Mouse (Mus musculus): Measurements from ENCODE around the gene Abhd14b. TPM values are rescaled to one million over a fixed set of nuclear protein-coding genes. Genes with fewer than 3 reads are reported as not detected.

The Abhd14b gene
- total RNA-seq, 4 experiments from 2014 or later: 6.0 to 11.8 (median 9.6) TPM

GRCm38 (mm10) chr9:106429221-106430014 is 17.8 kb upstream of the Abhd14b start, which contains the start of gene Rpl29:
Gene Rpl29 (plus strand): TSS chr9:106429454.
- peak; percentile 97 for DNase-seq (ENCODE audit: low spot score)

GRCm38 (mm10) chr9:106430015-106430264 is 17.3 kb upstream of the Abhd14b start:
- DNase-seq (ENCODE audit: low spot score): no peak

GRCm38 (mm10) chr9:106433389-106433788 is 13.9 kb upstream of the Abhd14b start:
- DNase-seq (ENCODE audit: low spot score): no peak

GRCm38 (mm10) chr9:106436566-106436965 is 10.7 kb upstream of the Abhd14b start:
- DNase-seq (ENCODE audit: low spot score): no peak

GRCm38 (mm10) chr9:106442680-106443079 is 4.6 kb upstream of the Abhd14b start:
- no peak for DNase-seq (ENCODE audit: low spot score)

GRCm38 (mm10) chr9:106444836-106445235 is 2.4 kb upstream of the Abhd14b start:
- DNase-seq (ENCODE audit: low spot score): no peak

- no peak for DNase-seq (ENCODE audit: low spot score)
These were observed 692 bp downstream of the Abhd14b start for GRCm38 (mm10) chr9:106447951-106448350.

- DNase-seq (ENCODE audit: low spot score): peak; percentile 80
These were observed 1.3 kb downstream of the Abhd14b start for GRCm38 (mm10) chr9:106448498-106449031.

GRCm38 (mm10) chr9:106449947-106450346 is 2.7 kb downstream of the Abhd14b start:
- no peak for DNase-seq (ENCODE audit: low spot score)

- DNase-seq (ENCODE audit: low spot score): no peak
These were observed 3.4 kb downstream of the Abhd14b start for GRCm38 (mm10) chr9:106450661-106451060.

GRCm38 (mm10) chr9:106451298-106451697 is 4.0 kb downstream of the Abhd14b start:
- DNase-seq (ENCODE audit: low spot score): no peak

- no peak for DNase-seq (ENCODE audit: low spot score)
These were observed 4.6 kb downstream of the Abhd14b start for GRCm38 (mm10) chr9:106451899-106452298.

- no peak for DNase-seq (ENCODE audit: low spot score)
These were observed 5.1 kb downstream of the Abhd14b start for GRCm38 (mm10) chr9:106452351-106452750.

- no peak for DNase-seq (ENCODE audit: low spot score)
These were observed 5.6 kb downstream of the Abhd14b start for GRCm38 (mm10) chr9:106452821-106453220.

GRCm38 (mm10) chr9:106453271-106454070 is 6.2 kb downstream of the Abhd14b start, which contains the start of gene Pcbp4:
Gene Pcbp4 (plus strand): TSS chr9:106453291.
- DNase-seq (ENCODE audit: low spot score): no peak

GRCm38 (mm10) chr9:106454071-106454761 is 7.0 kb downstream of the Abhd14b start:
- no peak for DNase-seq (ENCODE audit: low spot score)

GRCm38 (mm10) chr9:106454888-106455681 is 7.8 kb downstream of the Abhd14b start:
- DNase-seq (ENCODE audit: low spot score): no peak

GRCm38 (mm10) chr9:106456325-106457162 is 9.3 kb downstream of the Abhd14b start:
- no peak for DNase-seq (ENCODE audit: low spot score)

GRCm38 (mm10) chr9:106457163-106457559 is 9.9 kb downstream of the Abhd14b start:
- DNase-seq (ENCODE audit: low spot score): no peak

GRCm38 (mm10) chr9:106457920-106458319 is 10.7 kb downstream of the Abhd14b start:
- DNase-seq (ENCODE audit: low spot score): no peak
